Mouse (Mus musculus) liver, embryonic 11.5 days (tissue): ENCODE data around the gene Lrch3. TPM values are rescaled to one million over a fixed set of nuclear protein-coding genes. Genes with fewer than 3 reads are reported as not detected.
"Not testable (repeated sequence)": the region's sequence is repeated elsewhere in the genome, so short reads cannot be mapped to it uniquely, and the experiment has no call there.

ENCODE experiments used
- ATAC-seq: fragments of 200-750 bp; cut with Nextera tagmentation; replicated peaks from 2 replicates; pipeline ENCODE4 v1.8.0; 2017; ENCODE audit warnings: moderate number of reproducible peaks, mild to moderate bottlenecking, moderate TSS enrichment, moderate library complexity; ENCODE audit not compliant: low FRiP score
- DNase-seq: peaks from one replicate; pipeline ENCODE4 v3.0.0-alpha.2; 2017; ENCODE audit warnings: low spot score
- H3K27ac ChIP-seq: fragments of 300-500 bp; sonication (generic); 2 replicates; pipeline ENCODE4 v1.5.1; 2014; ENCODE audit warnings: mild to moderate bottlenecking, low read depth, low read length, control low read depth
- H3K27me3 ChIP-seq: fragments of 300-500 bp; sonication (generic); replicated peaks from 2 replicates; pipeline ENCODE4 v1.6.1; 2014; ENCODE audit warnings: low read length, mixed read lengths; ENCODE audit not compliant: control insufficient read depth, insufficient read depth
- H3K36me3 ChIP-seq: fragments of 300-500 bp; sonication (generic); 2 replicates; pipeline ENCODE4 v1.6.1; 2014; ENCODE audit warnings: mild to moderate bottlenecking, low read length, moderate library complexity, mixed read lengths; ENCODE audit not compliant: control insufficient read depth, insufficient read depth
- H3K4me1 ChIP-seq: fragments of 300-500 bp; sonication (generic); replicated peaks from 2 replicates; pipeline ENCODE4 v1.6.1; 2014; ENCODE audit warnings: low read length, mixed read lengths; ENCODE audit not compliant: control insufficient read depth, insufficient read depth
- H3K4me2 ChIP-seq: fragments of 300-500 bp; sonication (generic); 2 replicates; pipeline ENCODE4 v1.6.1; 2014; ENCODE audit warnings: mild to moderate bottlenecking, control low read depth, moderate library complexity
- H3K4me3 ChIP-seq: fragments of 300-500 bp; sonication (generic); 2 replicates; pipeline ENCODE4 v1.5.1; 2014; ENCODE audit warnings: low read depth, low read length, control low read depth
- H3K9ac ChIP-seq: fragments of 300-500 bp; sonication (generic); 2 replicates; pipeline ENCODE4 v1.6.1; 2014; ENCODE audit warnings: low read depth, low read length, control low read depth
- H3K9me3 ChIP-seq: fragments of 300-500 bp; sonication (generic); 2 replicates; pipeline ENCODE4 v1.6.1; 2016; ENCODE audit warnings: low read length, inconsistent platforms, mixed read lengths; ENCODE audit not compliant: control insufficient read depth
- WGBS: fragments of 180-500 bp; shearing (Covaris S2); extraction: QIAGEN DNeasy Blood & Tissue Kit; methylation state at CpG from one replicate; pipeline ENCODE4 v1.1.7; 2014; 5-methylcytosine and 5-hydroxymethylcytosine counted together
- polyA plus RNA-seq: library from polyadenylated mRNA; unstranded; fragments of >200 nt; fragmentation: Nextera tagmentation; extraction: Ambion mirVana; gene quantifications from 2 replicates; pipeline ENCODE4 v1.2.1, GENCODE M21; 2014

Lrch3 gene
- polyA plus RNA-seq, 1 experiment from 2014 or later, result 15.9 TPM

DNA sequence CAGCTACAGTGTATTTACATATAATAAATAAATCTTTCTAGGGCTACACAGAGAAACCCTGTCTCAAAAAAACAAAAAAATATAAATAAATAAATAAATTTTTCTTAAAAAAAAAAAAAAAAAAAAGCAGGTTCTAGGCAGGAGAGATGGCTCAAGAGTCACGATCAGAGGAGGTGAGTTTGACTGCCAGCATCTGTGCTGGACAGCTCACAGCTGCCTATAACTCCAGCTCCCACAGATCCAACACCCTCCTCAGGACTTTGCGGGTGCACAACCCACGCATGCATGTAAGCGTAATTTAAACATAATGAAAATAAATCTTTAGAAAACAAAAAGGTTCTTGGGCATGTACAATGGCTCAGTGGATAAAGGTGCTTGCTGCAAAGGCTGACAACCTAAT is 122.1 kb downstream of the Lrch3 start:
- Histone ChIP-seq H3K4me2 (no peak overlapping the region), H3K36me3 (no peaks in the 10 kb centered on the region), H3K27me3 (no peaks in the 10 kb centered on the region), H3K9ac (no peak overlapping the region), H3K4me1 (no peaks in the 10 kb centered on the region), H3K4me3 (no peak overlapping the region), H3K9me3 (no peaks in the 10 kb centered on the region), H3K27ac (no peak overlapping the region)
- ATAC-seq (no peak), DNase-seq (no peak)
- WGBS, result 73% methylated on average over 4 of the region's 4 CpGs

DNA sequence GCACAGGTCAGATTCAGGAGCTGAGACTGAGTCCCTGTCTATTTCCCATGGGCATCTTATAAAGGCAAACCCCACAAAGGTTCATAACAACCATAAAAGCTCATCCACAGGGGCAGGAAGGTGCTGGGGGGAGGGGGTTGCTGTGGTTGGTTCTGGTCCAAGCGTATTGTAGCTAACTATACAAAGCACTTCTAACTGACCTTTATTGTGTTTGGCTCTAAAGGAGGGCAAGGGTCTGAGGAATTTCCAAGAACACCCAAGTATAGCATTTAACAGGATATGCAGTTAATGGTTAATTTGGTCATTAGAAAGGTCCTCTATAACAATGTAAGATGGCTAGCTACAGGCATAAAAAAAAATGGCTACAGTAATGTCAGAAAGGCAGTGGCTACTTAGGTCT is 128.8 kb downstream of the Lrch3 start:
- Histone ChIP-seq H3K9ac (no peak overlapping the region), H3K4me2 (no peak overlapping the region), H3K4me3 (no peak overlapping the region), H3K27me3 (no peaks in the 10 kb centered on the region), H3K36me3 (no peaks in the 10 kb centered on the region), H3K27ac (no peak overlapping the region), H3K4me1 (no peaks in the 10 kb centered on the region), H3K9me3 (no peaks in the 10 kb centered on the region)
- ATAC-seq (no peak), DNase-seq (no peak)
- 81% methylated on average over 1 of the region's 1 CpGs for WGBS

DNA sequence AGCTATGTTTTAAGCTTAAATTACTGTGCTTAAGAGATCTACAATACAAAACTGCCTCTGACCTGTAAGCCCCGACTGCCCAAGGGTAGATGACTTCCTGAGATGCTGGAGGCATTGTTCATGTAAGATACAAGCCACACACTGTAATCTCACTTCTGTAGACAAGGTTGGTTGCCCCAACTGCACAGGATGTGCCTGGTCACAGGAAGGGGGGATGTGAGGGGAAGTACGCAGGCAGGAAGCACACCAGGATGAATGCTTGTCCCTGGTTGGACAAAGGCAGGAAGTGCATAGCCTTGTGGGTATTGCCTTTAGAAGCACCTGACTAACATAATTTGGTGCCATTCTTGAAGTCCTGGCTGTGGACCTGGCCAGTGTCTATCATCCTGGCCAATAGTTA is 129.4 kb downstream of the Lrch3 start:
- Histone ChIP-seq H3K27ac (no peak overlapping the region), H3K4me2 (no peak overlapping the region), H3K9ac (no peak overlapping the region), H3K4me3 (no peak overlapping the region), H3K27me3 (no peaks in the 10 kb centered on the region), H3K4me1 (no peaks in the 10 kb centered on the region), H3K9me3 (no peaks in the 10 kb centered on the region), H3K36me3 (no peaks in the 10 kb centered on the region)
- WGBS, result 49% methylated on average over 2 of the region's 2 CpGs
- no peak for DNase-seq
- no peak for ATAC-seq

DNA sequence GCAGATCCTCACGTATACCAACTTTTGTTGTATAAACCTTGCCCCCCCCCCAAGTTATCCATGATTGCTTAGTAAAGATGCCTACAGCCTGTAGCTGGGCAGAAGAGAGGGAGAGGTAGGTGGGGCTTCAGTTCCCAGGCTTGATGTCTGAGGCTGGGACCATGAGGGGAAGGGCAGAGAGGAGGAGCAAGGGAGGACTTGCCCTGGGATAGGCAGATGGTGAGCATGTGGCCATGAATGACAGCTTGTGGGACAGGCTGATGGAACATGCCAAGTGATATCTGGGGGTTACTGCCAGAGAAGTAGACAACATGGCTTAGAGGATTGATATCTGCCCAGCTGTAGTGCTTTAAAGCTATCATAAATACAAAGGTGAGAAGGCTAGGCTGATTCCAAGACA is 134.1 kb downstream of the Lrch3 start:
- Histone ChIP-seq H3K27me3 (no peaks in the 10 kb centered on the region), H3K36me3 (no peaks in the 10 kb centered on the region), H3K9me3 (no peaks in the 10 kb centered on the region), H3K4me1 (no peaks in the 10 kb centered on the region), H3K4me3 (no peak overlapping the region), H3K27ac (no peak overlapping the region), H3K9ac (no peak overlapping the region), H3K4me2 (no peak overlapping the region)
- WGBS, result 89% methylated on average over 1 of the region's 1 CpGs
- DNase-seq, result no peak
- ATAC-seq, result no peak

DNA sequence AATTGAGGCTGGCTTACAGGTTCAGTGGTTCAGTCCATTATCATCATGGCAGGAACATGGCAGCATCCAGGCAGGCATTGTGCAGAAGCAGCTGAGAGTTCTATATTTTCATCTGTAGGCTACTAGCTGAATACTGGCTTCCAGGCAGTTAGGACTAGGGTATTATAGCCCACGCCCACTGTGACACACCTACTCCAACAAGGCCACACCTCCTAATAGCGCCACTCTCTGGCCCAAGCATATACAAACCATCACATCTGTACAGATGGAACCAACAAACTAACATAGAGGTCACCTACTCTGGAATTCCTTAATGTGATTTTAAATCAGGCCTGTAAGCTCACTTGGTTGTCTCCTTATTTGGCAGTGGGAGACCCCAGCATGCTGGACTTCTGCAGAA is 134.8 kb downstream of the Lrch3 start:
- ATAC-seq (no peak), DNase-seq (no peak)
- Histone ChIP-seq H3K36me3 (no peaks in the 10 kb centered on the region), H3K4me3 (no peak overlapping the region), H3K4me1 (no peaks in the 10 kb centered on the region), H3K9me3 (no peaks in the 10 kb centered on the region), H3K9ac (no peak overlapping the region), H3K27me3 (no peaks in the 10 kb centered on the region), H3K27ac (no peak overlapping the region), H3K4me2 (no peak overlapping the region)
- WGBS, result 71% methylated on average over 2 of the region's 2 CpGs

DNA sequence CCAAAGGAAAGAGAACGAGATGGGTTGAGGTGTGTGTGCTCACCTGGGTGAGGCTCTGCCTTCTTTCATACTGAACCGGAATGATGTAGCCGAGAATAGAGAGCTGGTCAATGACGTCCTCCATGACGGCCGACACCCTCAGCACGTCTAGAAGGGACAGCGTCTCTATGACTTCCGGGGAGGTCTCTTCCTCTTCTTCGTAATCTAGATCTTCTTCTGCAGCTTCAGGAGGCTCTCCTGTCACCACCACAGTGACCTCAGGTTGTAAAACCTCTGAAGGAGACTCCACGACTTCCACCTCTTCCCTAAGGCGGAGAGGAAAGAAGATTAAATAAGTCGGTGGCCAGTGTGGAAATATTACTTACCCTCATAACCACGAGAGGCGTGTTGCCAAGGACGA is 135.9 kb downstream of the Lrch3 start:
- Histone ChIP-seq H3K36me3 (no peaks in the 10 kb centered on the region), H3K27ac (no peak overlapping the region), H3K9me3 (no peaks in the 10 kb centered on the region), H3K4me3 (no peak overlapping the region), H3K4me1 (no peaks in the 10 kb centered on the region), H3K9ac (no peak overlapping the region), H3K4me2 (no peak overlapping the region), H3K27me3 (no peaks in the 10 kb centered on the region)
- DNase-seq (no peak), ATAC-seq (no peak)
- WGBS, result 75% methylated on average over 16 of the region's 16 CpGs

DNA sequence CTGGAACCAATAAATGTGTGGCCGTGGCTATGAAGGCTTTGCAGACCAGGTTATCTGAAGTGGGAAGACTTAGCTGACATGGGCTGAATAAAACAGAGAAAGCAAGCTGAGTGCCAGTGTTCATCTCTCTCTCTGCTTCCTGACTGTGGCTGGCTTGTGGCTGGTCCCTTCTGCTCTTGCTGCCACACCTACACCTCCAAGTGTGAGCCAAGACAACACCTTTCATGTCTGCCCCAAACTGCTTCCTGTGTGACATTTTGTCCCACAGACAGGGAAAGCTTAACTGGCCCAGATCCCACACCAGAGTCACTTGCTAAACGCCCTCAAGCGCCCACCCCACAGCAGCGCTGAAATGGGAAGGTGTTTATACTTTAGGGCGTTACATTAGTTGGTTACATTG is 139.2 kb downstream of the Lrch3 start:
- Histone ChIP-seq H3K9me3 (no peaks in the 10 kb centered on the region), H3K27ac (no peak overlapping the region), H3K4me2 (no peak overlapping the region), H3K4me3 (no peak overlapping the region), H3K27me3 (no peaks in the 10 kb centered on the region), H3K4me1 (peaks cover 7% of the 10 kb centered on the region), H3K9ac (no peak overlapping the region), H3K36me3 (peaks cover under 1% of the 10 kb centered on the region; the same call in 1 of the 2 replicates)
- ATAC-seq (no peak), DNase-seq (no peak)
- 69% methylated on average over 5 of the region's 5 CpGs for WGBS

DNA sequence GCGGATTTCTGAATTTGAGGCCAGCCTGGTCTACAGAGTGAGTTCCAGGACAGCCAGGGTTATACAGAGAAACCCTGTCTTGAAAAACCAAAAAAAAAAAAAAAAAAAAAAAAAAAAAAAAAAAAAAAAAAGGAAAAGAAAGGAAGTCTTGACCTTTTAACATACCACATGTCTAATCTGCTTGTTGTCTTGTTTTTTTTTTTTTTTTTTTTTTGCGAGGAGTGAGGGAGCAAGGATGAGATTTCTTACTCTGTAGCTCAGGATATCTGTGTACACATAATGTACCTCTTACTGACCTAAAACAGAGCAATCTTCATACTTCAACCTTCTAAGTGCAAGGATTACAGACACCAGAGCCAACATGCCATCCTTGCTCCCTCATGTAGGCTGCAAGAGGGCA is 141.0 kb downstream of the Lrch3 start:
- peaks cover 18% of the 10 kb centered on the region for H3K36me3 ChIP-seq
- H3K27ac ChIP-seq, H3K27me3 ChIP-seq, DNase-seq, H3K4me3 ChIP-seq, H3K4me2 ChIP-seq, ATAC-seq, H3K9me3 ChIP-seq, H3K9ac ChIP-seq: not testable (repeated sequence)
- whole genome bisulfite sequencing, result 71% methylated on average over 2 of the region's 2 CpGs
- H3K4me1 ChIP-seq, result peaks cover 16% of the 10 kb centered on the region

DNA sequence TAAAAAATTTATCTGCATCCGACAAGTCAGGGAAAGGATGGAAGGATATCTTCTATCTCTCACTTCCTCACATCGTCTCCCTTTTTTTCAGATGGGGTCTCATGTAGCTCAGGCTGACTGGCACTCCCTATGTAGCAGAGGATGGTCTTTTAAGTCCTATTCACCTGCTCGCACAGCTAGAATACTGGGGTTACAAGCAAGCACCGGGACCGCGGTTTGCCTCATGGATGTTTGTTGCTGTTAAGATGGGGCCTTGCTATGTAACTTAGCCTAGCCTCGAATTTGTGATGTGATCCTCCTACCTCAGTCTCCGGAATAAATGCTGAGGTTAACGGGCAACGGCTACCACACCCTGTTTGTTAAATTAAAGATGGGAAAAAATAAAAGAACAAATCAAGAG is 141.8 kb downstream of the Lrch3 start:
- 20% methylated on average over 10 of the region's 10 CpGs for whole genome bisulfite sequencing
- H3K27me3 ChIP-seq, result no peaks in the 10 kb centered on the region
- H3K4me3 ChIP-seq, result peak overlapping the region; percentile 97
- peak overlapping the region; percentile 99 for H3K9ac ChIP-seq
- no peak overlapping the region; the same call in 1 of the 2 replicates for H3K27ac ChIP-seq
- peak overlapping the region; percentile 70 for H3K4me2 ChIP-seq
- ATAC-seq, result 0 out of 2 replicates have a peak, but pooled peaks have one; percentile 12
- H3K36me3 ChIP-seq, result peaks cover 21% of the 10 kb centered on the region
- H3K4me1 ChIP-seq, result peaks cover 16% of the 10 kb centered on the region
- no peak for DNase-seq
- no peaks in the 10 kb centered on the region for H3K9me3 ChIP-seq
